Mouse (Mus musculus): ENCODE results near the gene Plxdc1. TPM values are rescaled to one million over a fixed set of nuclear protein-coding genes. Genes with fewer than 3 reads are reported as not detected.
"Not testable (repeated sequence)": the region's sequence is repeated elsewhere in the genome, so short reads cannot be mapped to it uniquely, and the experiment has no call there.

Plxdc1 gene
- polyA plus RNA-seq, 1 experiment, result not detected

GRCm38 (mm10) chr11:97947426-97947825 lies 38.8 kb downstream of the Plxdc1 start:
- TF ChIP-seq CTCF (IDR thresholded peaks at IDR 0.05; ENCODE audit: insufficient read depth, low read depth, low read length) (no peak), POLR2A (IDR thresholded peaks at IDR 0.05; ENCODE audit: insufficient read depth, low read depth, low read length) (no peak)
- peaks cover 7% of the 10 kb centered on the region for H3K4me1 ChIP-seq (ENCODE audit: control insufficient read depth, insufficient read depth, low read length)
- WGBS, result 21% methylated on average over 7 of the region's 7 CpGs
- H3K27ac ChIP-seq (ENCODE audit: insufficient read depth, low read depth, low read length), result no peak overlapping the region
- no peak overlapping the region for H3K4me3 ChIP-seq (ENCODE audit: insufficient read depth, low read depth, low read length)

- 92% methylated on average over 7 of the region's 7 CpGs for WGBS
- H3K4me1 ChIP-seq (ENCODE audit: control insufficient read depth, insufficient read depth, low read length); H3K27ac ChIP-seq (ENCODE audit: insufficient read depth, low read depth, low read length); H3K4me3 ChIP-seq (ENCODE audit: insufficient read depth, low read depth, low read length): not testable (repeated sequence)
These were observed 40.4 kb downstream of the Plxdc1 start for GRCm38 (mm10) chr11:97945738-97946289.

- Histone ChIP-seq H3K4me1 (ENCODE audit: control insufficient read depth, insufficient read depth, low read length) (peaks cover 6% of the 10 kb centered on the region), H3K4me3 (ENCODE audit: insufficient read depth, low read depth, low read length) (no peak overlapping the region), H3K27ac (ENCODE audit: insufficient read depth, low read depth, low read length) (no peak overlapping the region)
- WGBS, result 68% methylated on average over 10 of the region's 10 CpGs
- no peak for TF ChIP-seq CTCF (IDR thresholded peaks at IDR 0.05; ENCODE audit: insufficient read depth, low read depth, low read length)
- no peak for TF ChIP-seq POLR2A (IDR thresholded peaks at IDR 0.05; ENCODE audit: insufficient read depth, low read depth, low read length)
These were observed 41.2 kb downstream of the Plxdc1 start for GRCm38 (mm10) chr11:97945031-97945430.

GRCm38 (mm10) chr11:97943256-97943655 lies 43.0 kb downstream of the Plxdc1 start:
- H3K4me3 ChIP-seq (ENCODE audit: insufficient read depth, low read depth, low read length), result no peak overlapping the region
- 74% methylated on average over 5 of the region's 5 CpGs for WGBS
- H3K4me1 ChIP-seq (ENCODE audit: control insufficient read depth, insufficient read depth, low read length), result no peaks in the 10 kb centered on the region
- no peak overlapping the region for H3K27ac ChIP-seq (ENCODE audit: insufficient read depth, low read depth, low read length)
- no peak for TF ChIP-seq POLR2A (IDR thresholded peaks at IDR 0.05; ENCODE audit: insufficient read depth, low read depth, low read length)
- no peak for TF ChIP-seq CTCF (IDR thresholded peaks at IDR 0.05; ENCODE audit: insufficient read depth, low read depth, low read length)

- no peak overlapping the region for H3K4me3 ChIP-seq (ENCODE audit: insufficient read depth, low read depth, low read length)
- TF ChIP-seq CTCF (IDR thresholded peaks at IDR 0.05; ENCODE audit: insufficient read depth, low read depth, low read length) (no peak), POLR2A (IDR thresholded peaks at IDR 0.05; ENCODE audit: insufficient read depth, low read depth, low read length) (no peak)
- H3K27ac ChIP-seq (ENCODE audit: insufficient read depth, low read depth, low read length), result no peak overlapping the region
- no peaks in the 10 kb centered on the region for H3K4me1 ChIP-seq (ENCODE audit: control insufficient read depth, insufficient read depth, low read length)
- 87% methylated on average over 15 of the region's 15 CpGs for WGBS
These were observed 43.7 kb downstream of the Plxdc1 start for GRCm38 (mm10) chr11:97942420-97943111.

GRCm38 (mm10) chr11:97937469-97938105 lies 48.7 kb downstream of the Plxdc1 start:
- peaks cover 5% of the 10 kb centered on the region; the same call in 1 of the 2 replicates for H3K4me1 ChIP-seq (ENCODE audit: control insufficient read depth, insufficient read depth, low read length)
- no peak for TF ChIP-seq POLR2A (IDR thresholded peaks at IDR 0.05; ENCODE audit: insufficient read depth, low read depth, low read length)
- TF ChIP-seq CTCF (IDR thresholded peaks at IDR 0.05; ENCODE audit: insufficient read depth, low read depth, low read length), result no peak
- WGBS, result 56% methylated on average over 2 of the region's 2 CpGs
- H3K4me3 ChIP-seq (ENCODE audit: insufficient read depth, low read depth, low read length), result no peak overlapping the region
- H3K27ac ChIP-seq (ENCODE audit: insufficient read depth, low read depth, low read length), result no peak overlapping the region

GRCm38 (mm10) chr11:97936758-97937157 lies 49.5 kb downstream of the Plxdc1 start:
- WGBS, result 58% methylated on average over 3 of the region's 3 CpGs
- TF ChIP-seq POLR2A (IDR thresholded peaks at IDR 0.05; ENCODE audit: insufficient read depth, low read depth, low read length), result no peak
- no peak for TF ChIP-seq CTCF (IDR thresholded peaks at IDR 0.05; ENCODE audit: insufficient read depth, low read depth, low read length)
- H3K4me3 ChIP-seq (ENCODE audit: insufficient read depth, low read depth, low read length), result no peak overlapping the region
- H3K4me1 ChIP-seq (ENCODE audit: control insufficient read depth, insufficient read depth, low read length), result peaks cover 5% of the 10 kb centered on the region; the same call in 1 of the 2 replicates
- no peak overlapping the region for H3K27ac ChIP-seq (ENCODE audit: insufficient read depth, low read depth, low read length)

- WGBS, result 42% methylated on average over 4 of the region's 4 CpGs
- TF ChIP-seq CTCF (IDR thresholded peaks at IDR 0.05; ENCODE audit: insufficient read depth, low read depth, low read length) (no peak), POLR2A (IDR thresholded peaks at IDR 0.05; ENCODE audit: insufficient read depth, low read depth, low read length) (no peak)
- peaks cover 5% of the 10 kb centered on the region; the same call in 1 of the 2 replicates for H3K4me1 ChIP-seq (ENCODE audit: control insufficient read depth, insufficient read depth, low read length)
- H3K27ac ChIP-seq (ENCODE audit: insufficient read depth, low read depth, low read length), result no peak overlapping the region
- no peak overlapping the region for H3K4me3 ChIP-seq (ENCODE audit: insufficient read depth, low read depth, low read length)
These were observed 50.2 kb downstream of the Plxdc1 start for GRCm38 (mm10) chr11:97935913-97936575.

GRCm38 (mm10) chr11:97933553-97933952 lies 52.7 kb downstream of the Plxdc1 start:
- TF ChIP-seq POLR2A (IDR thresholded peaks at IDR 0.05; ENCODE audit: insufficient read depth, low read depth, low read length) (no peak), CTCF (IDR thresholded peaks at IDR 0.05; ENCODE audit: insufficient read depth, low read depth, low read length) (no peak)
- Histone ChIP-seq H3K4me3 (ENCODE audit: insufficient read depth, low read depth, low read length) (no peak overlapping the region), H3K27ac (ENCODE audit: insufficient read depth, low read depth, low read length) (no peak overlapping the region), H3K4me1 (ENCODE audit: control insufficient read depth, insufficient read depth, low read length) (peaks cover 5% of the 10 kb centered on the region; the same call in 1 of the 2 replicates)
- 85% methylated on average over 1 of the region's 1 CpGs for WGBS
